Mouse (Mus musculus) MEL (cell line): ENCODE measurements around the gene Fgl2. TPM values are rescaled to one million over a fixed set of nuclear protein-coding genes. Genes with fewer than 3 reads are reported as not detected.

Experiments
- DNase-seq: peaks from one replicate; pipeline ENCODE4 v3.0.0; 2011; ENCODE audit warnings: low read depth, low spot score
- H3K27ac ChIP-seq: 2 replicates; pipeline ENCODE4 v1.5.1; 2012; ENCODE audit warnings: low read depth, mild to moderate bottlenecking, control low read depth, low read length, moderate library complexity; ENCODE audit not compliant: control insufficient read depth
- H3K27me3 ChIP-seq, 2 experiments: fragments of 150-350 bp in 1 of 2; sonication (generic) in 1 of 2; 2 replicates each; pipeline ENCODE4 v1.6.1; 2012; ENCODE audit warnings: low read length in 2 of 2, mild to moderate bottlenecking in 2 of 2, improper control_type of control experiment in 1 of 2, moderate library complexity in 1 of 2; ENCODE audit not compliant: insufficient read depth in 2 of 2, control insufficient read depth in 1 of 2
- H3K36me3 ChIP-seq, 2 experiments: 2 replicates each; pipeline ENCODE4 v1.6.1; 2012 to 2014; ENCODE audit warnings: low read length in 2 of 2, improper control_type of control experiment in 1 of 2, inconsistent platforms in 1 of 2, mild to moderate bottlenecking in 1 of 2; ENCODE audit not compliant: insufficient read depth in 2 of 2, control insufficient read depth in 1 of 2
- H3K4me1 ChIP-seq, 2 experiments: fragments of 150-350 bp in 1 of 2; sonication (generic) in 1 of 2; 2 replicates each; pipeline ENCODE4 v1.6.1; 2012; ENCODE audit warnings: low read length in 2 of 2, improper control_type of control experiment in 1 of 2, mild to moderate bottlenecking in 1 of 2; ENCODE audit not compliant: insufficient read depth in 2 of 2, control insufficient read depth in 1 of 2
- H3K4me3 ChIP-seq, 2 experiments: fragments of 150-350 bp in 1 of 2; sonication (generic) in 1 of 2; 2 replicates each; pipeline ENCODE4 v1.5.1; 2012; ENCODE audit warnings: low read depth in 2 of 2, low read length in 2 of 2, mild to moderate bottlenecking in 2 of 2, moderate library complexity in 2 of 2, control low read depth in 1 of 2, improper control_type of control experiment in 1 of 2; ENCODE audit not compliant: control insufficient read depth in 1 of 2, insufficient read depth in 1 of 2
- H3K79me2 ChIP-seq: 2 replicates; pipeline ENCODE4 v1.6.1; 2012; ENCODE audit warnings: mild to moderate bottlenecking, low read length, moderate library complexity; ENCODE audit not compliant: control insufficient read depth, poor library complexity, insufficient read depth
- H3K9ac ChIP-seq: 2 replicates; pipeline ENCODE4 v1.6.1; 2012; ENCODE audit warnings: low read depth, mild to moderate bottlenecking, control low read depth, low read length, moderate library complexity; ENCODE audit not compliant: control insufficient read depth, poor library complexity, severe bottlenecking
- H3K9me3 ChIP-seq: fragments of 150-350 bp; sonication (generic); replicated peaks from 2 replicates; pipeline ENCODE4 v1.6.1; 2012; ENCODE audit warnings: mild to moderate bottlenecking, low read length, improper control_type of control experiment, moderate library complexity; ENCODE audit not compliant: insufficient read depth
- BHLHE40 ChIP-seq: IDR thresholded peaks from 2 replicates; pipeline ENCODE4 v1.6.1; 2012; ENCODE audit warnings: low read depth, mild to moderate bottlenecking, inconsistent platforms, low read length, improper control_type of control experiment, borderline replicate concordance
- CHD2 ChIP-seq: IDR thresholded peaks from 2 replicates; pipeline ENCODE4 v1.6.1; 2011; ENCODE audit warnings: low read length, improper control_type of control experiment
- E2F4 ChIP-seq: IDR thresholded peaks from 2 replicates; pipeline ENCODE4 v1.6.1; 2011; ENCODE audit warnings: low read depth, low read length, improper control_type of control experiment, borderline replicate concordance
- ETS1 ChIP-seq: IDR thresholded peaks from 2 replicates; pipeline ENCODE4 v1.6.1; 2012; ENCODE audit warnings: low read depth, mild to moderate bottlenecking, inconsistent platforms, low read length, improper control_type of control experiment, moderate library complexity
- GABPA ChIP-seq: IDR thresholded peaks from 2 replicates; pipeline ENCODE4 v1.6.1; 2012; ENCODE audit warnings: low read depth, mild to moderate bottlenecking, inconsistent platforms, low read length, improper control_type of control experiment, moderate library complexity
- GATA1 ChIP-seq: IDR thresholded peaks from 2 replicates; pipeline ENCODE4 v1.6.1; 2011; ENCODE audit warnings: low read depth, low read length, improper control_type of control experiment
- JUND ChIP-seq: IDR thresholded peaks from 2 replicates; pipeline ENCODE4 v1.6.1; 2011; ENCODE audit warnings: low read depth, mild to moderate bottlenecking, improper control_type of control experiment, low read length
- KAT2A ChIP-seq: conservative IDR thresholded peaks from 2 replicates; pipeline ENCODE4 v1.6.1; 2012; ENCODE audit warnings: low read depth, low read length, improper control_type of control experiment, inconsistent platforms
- MAZ ChIP-seq: IDR thresholded peaks from 2 replicates; pipeline ENCODE4 v1.6.1; 2012; ENCODE audit warnings: low read depth, mild to moderate bottlenecking, inconsistent platforms, low read length, improper control_type of control experiment
- MEF2A ChIP-seq: IDR thresholded peaks from 2 replicates; pipeline ENCODE4 v1.6.1; 2014; ENCODE audit warnings: low read depth, mild to moderate bottlenecking, inconsistent platforms, low read length, improper control_type of control experiment; ENCODE audit not compliant: poor library complexity, insufficient replicate concordance, severe bottlenecking; ENCODE audit errors: extremely low read depth
- MXI1 ChIP-seq: IDR thresholded peaks from 2 replicates; pipeline ENCODE4 v1.6.1; 2011; ENCODE audit warnings: mild to moderate bottlenecking, low read depth, low read length, improper control_type of control experiment
- NRF1 ChIP-seq: IDR thresholded peaks from 2 replicates; pipeline ENCODE4 v1.6.1; 2014; ENCODE audit warnings: low read depth, mild to moderate bottlenecking, inconsistent platforms, low read length, improper control_type of control experiment, moderate library complexity; ENCODE audit not compliant: poor library complexity, insufficient read depth, severe bottlenecking
- POLR2AphosphoS5 ChIP-seq: IDR thresholded peaks from 2 replicates; pipeline ENCODE4 v1.6.1; 2012; ENCODE audit warnings: low read depth, borderline replicate concordance, mild to moderate bottlenecking, inconsistent platforms, low read length, moderate library complexity, mixed read lengths
- TCF12 ChIP-seq: IDR thresholded peaks from 2 replicates; pipeline ENCODE4 v1.6.1; 2014; ENCODE audit warnings: low read depth, mild to moderate bottlenecking, inconsistent platforms, low read length, improper control_type of control experiment, moderate library complexity
- UBTF ChIP-seq: IDR thresholded peaks from 2 replicates; pipeline ENCODE4 v1.6.1; 2012; ENCODE audit warnings: low read depth, mild to moderate bottlenecking, inconsistent platforms, low read length, improper control_type of control experiment, moderate library complexity, borderline replicate concordance; ENCODE audit not compliant: insufficient read depth
- USF1 ChIP-seq: IDR thresholded peaks from 2 replicates; pipeline ENCODE4 v1.6.1; 2014; ENCODE audit warnings: low read depth, mild to moderate bottlenecking, inconsistent platforms, low read length, improper control_type of control experiment, moderate library complexity
- USF2 ChIP-seq, 2 experiments: IDR thresholded peaks; 2 replicates each; pipeline ENCODE4 v1.6.1; 2011 to 2012; ENCODE audit warnings: improper control_type of control experiment in 2 of 2, low read length in 2 of 2, borderline replicate concordance in 1 of 2, inconsistent platforms in 1 of 2, low read depth in 1 of 2, mild to moderate bottlenecking in 1 of 2; ENCODE audit not compliant: insufficient read depth in 1 of 2
- ZC3H11A ChIP-seq: IDR thresholded peaks from 2 replicates; pipeline ENCODE4 v1.6.1; 2012; ENCODE audit warnings: low read depth, mild to moderate bottlenecking, inconsistent platforms, low read length, improper control_type of control experiment
- polyA plus RNA-seq, 2 experiments: library from polyadenylated mRNA; stranded (reverse) in 1 of 2; unstranded in 1 of 2; fragments of >175 nt in 1 of 2; fragments of >200 nt in 1 of 2; gene quantifications; 2 replicates each; pipeline versions ENCODE4 v1.2.1 to v1.2.4; 2012; ENCODE audit warnings: low replicate concordance in 2 of 2, low read depth in 1 of 2; ENCODE audit not compliant: insufficient read length in 2 of 2, insufficient read depth in 1 of 2, missing spikeins in 1 of 2
- total RNA-seq: library from RNA; depleted of rRNA; stranded (reverse); fragments of 300-350 nt; gene quantifications from 2 replicates; pipeline ENCODE4 v1.2.3, GENCODE M21; 2012

Gene Fgl2
- total and polyA plus RNA-seq, 3 experiments = 1.5 to 2.8 TPM; not detected in 1

DNA sequence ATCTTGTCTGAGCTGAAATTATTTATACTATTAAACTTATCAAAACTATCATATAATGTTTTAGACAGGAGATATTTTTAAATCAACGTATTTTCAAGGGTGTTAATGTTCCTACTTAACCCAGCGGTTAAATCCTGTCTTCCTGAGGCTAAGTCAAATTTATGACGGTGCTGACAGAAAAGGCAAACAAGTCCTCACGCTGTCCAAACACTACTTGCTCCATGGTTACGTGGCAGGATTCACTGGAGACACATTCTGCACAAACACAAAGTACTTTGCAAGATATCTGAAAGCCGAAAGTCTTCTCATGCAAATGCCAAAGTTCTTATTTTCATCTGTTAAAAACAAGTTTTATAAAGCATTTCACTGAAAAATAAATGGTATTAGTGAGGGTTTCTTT is 9.5 kb downstream of the Fgl2 start:
- peaks cover 0 to 32% of the 10 kb centered on the region in 2 experiments; a peak in 2 of 4 replicates for H3K36me3 ChIP-seq
- no peak for DNase-seq
- TF ChIP-seq UBTF = no peak
- no peak for TF ChIP-seq ETS1
- no peak overlapping the region for H3K4me3 ChIP-seq
- peaks cover 19 to 29% of the 10 kb centered on the region in 2 experiments for H3K4me1 ChIP-seq
- H3K79me2 ChIP-seq = no peaks in the 10 kb centered on the region; the same call in 1 of the 2 replicates
- no peaks in the 10 kb centered on the region for H3K9me3 ChIP-seq
- no peak overlapping the region for H3K27ac ChIP-seq
- no peak overlapping the region for H3K9ac ChIP-seq
- no peaks in the 10 kb centered on the region for H3K27me3 ChIP-seq

GRCm38 (mm10) chr5:21382678-21383077 is 10.2 kb downstream of the Fgl2 start:
- no peaks in the 10 kb centered on the region for H3K9me3 ChIP-seq
- H3K9ac ChIP-seq = no peak overlapping the region
- peaks cover 0 to 37% of the 10 kb centered on the region in 2 experiments; a peak in 2 of 4 replicates for H3K36me3 ChIP-seq
- DNase-seq = no peak
- TF ChIP-seq MAZ (no peak), NRF1 (no peak), JUND (no peak), TCF12 (no peak), KAT2A (no peak), CHD2 (no peak), BHLHE40 (no peak), MEF2A (no peak), GATA1 (no peak), ZC3H11A (no peak), MXI1 (no peak), USF2 (IDR thresholded peaks at IDR 0.05; ENCODE audit: borderline replicate concordance in 1 of 2, insufficient read depth in 1 of 2, low read depth in 1 of 2, low read length in 2 of 2) (no peak), E2F4 (no peak), POLR2AphosphoS5 (no peak), USF1 (no peak), GABPA (no peak)
- no peaks in the 10 kb centered on the region; the same call in 1 of the 2 replicates for H3K79me2 ChIP-seq
- no peaks in the 10 kb centered on the region for H3K27me3 ChIP-seq
- H3K27ac ChIP-seq = no peak overlapping the region
- peaks cover 22 to 31% of the 10 kb centered on the region in 2 experiments for H3K4me1 ChIP-seq
- no peak overlapping the region for H3K4me3 ChIP-seq
